Mouse (Mus musculus) urinary bladder, postnatal 25 days (tissue): Measurements from ENCODE around the gene Hdgfl2.
"Not testable (repeated sequence)": the region's sequence is repeated elsewhere in the genome, so short reads cannot be mapped to it uniquely, and the experiment has no call there.

ENCODE experiments used
- DNase-seq: peaks from one replicate; pipeline ENCODE4 v3.0.0; 2022; ENCODE audit warnings: low spot score

Gene Hdgfl2

DNA sequence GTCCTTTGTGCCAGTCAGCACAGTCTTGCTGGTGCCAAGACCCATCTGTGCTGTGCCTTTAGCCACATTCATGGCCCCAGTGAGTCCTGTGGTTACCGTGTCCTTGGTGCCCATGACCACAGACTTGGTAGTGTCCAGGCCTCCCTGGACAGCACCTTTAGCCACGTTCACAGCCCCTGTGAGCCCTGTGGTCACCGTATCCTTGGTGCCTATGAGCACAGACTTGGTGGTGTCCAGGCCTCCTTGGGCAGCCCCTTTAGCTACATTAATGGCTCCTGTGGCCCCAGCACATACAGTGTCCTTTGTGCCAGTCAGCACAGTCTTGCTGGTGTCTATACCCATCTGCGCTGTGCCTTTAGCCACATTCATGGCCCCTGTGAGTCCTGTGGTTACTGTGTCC lies 27.0 kb downstream of the Hdgfl2 start:
- DNase-seq, result not testable (repeated sequence)

DNA sequence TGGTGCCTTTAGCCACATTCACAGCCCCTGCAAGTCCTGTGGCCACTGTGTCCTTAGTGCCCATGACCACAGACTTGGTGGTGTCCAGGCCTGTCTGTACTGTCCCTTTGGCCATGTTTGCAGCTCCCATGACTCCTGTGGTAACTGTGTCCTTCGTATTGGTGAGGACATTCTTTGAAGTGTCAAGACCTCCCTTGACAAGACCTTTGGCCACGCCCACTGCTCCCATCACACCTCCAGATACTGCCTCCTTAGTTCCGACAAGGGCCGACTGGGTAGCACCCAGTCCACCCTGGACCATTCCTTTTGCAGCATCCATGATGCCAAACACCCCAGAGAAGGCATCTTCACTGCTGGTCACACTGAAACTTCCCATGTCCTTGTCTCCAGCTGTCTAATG lies 27.5 kb downstream of the Hdgfl2 start:
- no peak for DNase-seq

DNA sequence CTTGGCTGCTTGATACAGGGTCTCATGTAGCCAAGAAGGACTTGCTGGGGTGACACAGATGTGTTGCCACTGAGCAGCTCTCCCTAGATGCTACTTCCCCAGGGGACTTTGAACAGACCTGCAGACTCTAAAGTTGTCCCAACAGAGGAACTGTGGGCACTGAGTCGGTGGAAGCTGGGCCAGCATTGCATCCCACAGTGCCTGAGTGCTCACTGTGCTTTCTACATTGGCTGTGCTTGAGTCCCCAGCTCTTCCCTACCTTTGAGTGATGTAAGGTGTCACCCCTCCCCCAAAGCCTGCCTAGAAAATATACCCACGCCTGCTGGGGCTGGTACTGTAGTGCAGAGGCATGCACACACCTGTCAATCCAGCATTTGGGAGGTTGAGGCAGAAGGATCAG lies 28.3 kb downstream of the Hdgfl2 start:
- DNase-seq, result no peak

DNA sequence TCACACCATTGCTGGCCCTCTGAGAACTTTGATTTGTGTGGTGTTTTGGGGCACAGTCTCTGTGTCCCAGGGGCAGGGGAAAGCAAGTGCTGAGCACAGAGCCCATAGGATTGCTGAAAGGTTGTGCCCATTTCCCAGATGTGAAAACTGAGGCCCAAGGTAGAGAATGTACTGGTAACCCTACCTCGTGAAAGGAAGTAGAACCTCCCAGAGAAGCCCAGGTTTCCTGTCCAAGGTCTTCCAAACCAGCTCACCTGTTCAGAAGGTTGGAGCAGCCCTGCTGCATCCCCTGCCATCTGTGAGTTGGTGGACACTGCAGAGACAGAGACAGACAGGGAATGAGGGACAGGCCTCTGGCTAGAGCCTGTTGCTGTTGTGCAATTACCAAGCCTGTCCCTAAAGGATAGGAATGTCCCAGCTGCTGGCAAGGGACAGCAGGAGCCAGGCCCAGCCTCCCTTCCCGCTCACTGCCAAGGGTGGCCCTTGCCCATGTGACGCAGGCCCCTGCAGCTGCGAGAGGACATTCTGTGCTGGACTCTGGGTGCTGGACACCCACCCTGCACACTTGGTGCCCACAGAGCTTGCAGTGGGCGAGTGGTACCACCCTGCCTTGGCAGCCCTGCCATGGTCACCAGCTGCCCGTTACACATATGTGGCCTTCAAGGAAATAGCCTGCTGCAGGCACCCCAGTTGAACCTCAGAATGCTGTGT lies 29.1 kb downstream of the Hdgfl2 start:
- no peak for DNase-seq

DNA sequence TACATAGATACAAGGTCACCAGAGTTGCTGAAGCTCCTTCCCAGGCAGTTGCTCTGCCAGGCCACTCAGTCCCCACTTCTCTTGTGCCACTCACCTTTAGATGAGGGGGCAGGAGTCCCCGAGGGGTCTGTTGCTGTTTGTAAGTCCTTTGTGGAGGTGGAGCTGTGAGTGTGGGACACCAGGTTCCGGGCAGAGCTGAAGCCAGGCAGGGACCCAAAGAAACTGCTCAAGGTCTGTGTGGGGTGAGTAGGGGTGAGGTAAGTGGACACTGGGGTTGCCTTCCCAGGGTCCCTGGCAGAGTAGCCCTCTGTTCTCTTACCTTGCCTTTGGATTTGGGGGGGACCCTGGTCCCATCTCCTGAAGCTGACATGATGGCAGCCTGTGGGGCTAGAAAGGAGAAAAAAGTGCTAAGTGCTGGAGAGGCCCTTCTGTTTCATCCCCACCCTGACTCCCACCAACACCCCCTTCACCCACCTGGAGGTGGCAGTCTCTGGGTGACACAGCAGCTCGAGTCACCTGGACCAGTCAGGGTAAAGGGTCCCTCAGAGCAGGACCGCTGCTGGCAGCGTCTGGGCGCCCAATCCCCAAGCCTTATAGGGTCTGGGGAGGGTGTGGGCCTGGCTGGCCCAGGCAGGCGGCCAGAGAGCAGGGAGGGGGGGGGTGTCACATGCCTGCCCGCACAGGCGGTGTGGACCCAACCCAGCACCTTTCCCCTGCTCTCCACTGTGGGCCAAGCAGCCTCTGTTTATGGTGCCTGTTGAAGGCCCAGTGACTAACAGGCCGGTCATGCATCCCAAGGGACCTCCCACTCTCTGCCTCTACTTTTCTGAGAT lies 30.0 kb downstream of the Hdgfl2 start, which contains the start of gene Plin4:
TSS of gene Plin4 (minus strand) at position 585 of the 833 bp plus-strand sequence.
- DNase-seq, result peak; percentile 40

DNA sequence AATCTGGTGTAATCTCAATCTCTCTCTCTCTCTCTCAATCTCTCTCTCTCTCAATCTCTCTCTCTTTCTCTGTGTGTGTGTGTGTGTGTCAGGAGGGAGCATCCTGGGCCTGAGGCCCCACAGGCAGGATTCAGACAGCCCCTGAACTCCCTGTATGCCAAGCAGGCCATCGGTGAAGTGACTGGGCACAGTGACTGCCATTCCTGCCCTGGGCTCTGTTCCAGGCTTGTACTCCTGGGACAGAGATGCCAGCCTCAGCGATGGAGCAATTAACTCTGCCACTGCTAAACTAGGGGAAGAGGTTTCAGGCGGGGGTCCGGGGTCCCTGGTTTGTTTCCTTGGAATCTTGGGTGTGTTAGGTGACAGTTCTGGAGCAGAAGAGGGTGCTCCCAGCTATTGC lies 31.1 kb downstream of the Hdgfl2 start:
- no peak for DNase-seq

DNA sequence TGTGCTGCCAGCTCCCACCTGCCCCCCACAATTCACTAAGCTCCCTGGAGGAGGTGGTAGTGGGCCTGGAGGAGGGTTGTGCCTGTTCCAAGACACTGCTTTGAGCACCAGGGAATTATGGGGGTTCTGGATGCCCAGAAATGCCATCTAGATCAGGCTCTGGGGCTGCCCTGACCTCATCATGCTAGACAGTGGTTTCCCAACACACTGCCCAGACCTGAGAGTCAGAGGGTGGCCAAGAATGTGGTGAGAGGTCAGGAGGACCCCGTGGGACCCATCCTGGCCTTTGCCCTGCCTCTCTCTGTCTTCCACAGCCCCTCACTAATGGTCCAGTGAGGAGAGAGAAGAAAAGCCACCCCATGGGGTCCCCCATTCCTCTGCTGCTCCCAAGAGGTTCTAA lies 31.6 kb downstream of the Hdgfl2 start:
- no peak for DNase-seq

DNA sequence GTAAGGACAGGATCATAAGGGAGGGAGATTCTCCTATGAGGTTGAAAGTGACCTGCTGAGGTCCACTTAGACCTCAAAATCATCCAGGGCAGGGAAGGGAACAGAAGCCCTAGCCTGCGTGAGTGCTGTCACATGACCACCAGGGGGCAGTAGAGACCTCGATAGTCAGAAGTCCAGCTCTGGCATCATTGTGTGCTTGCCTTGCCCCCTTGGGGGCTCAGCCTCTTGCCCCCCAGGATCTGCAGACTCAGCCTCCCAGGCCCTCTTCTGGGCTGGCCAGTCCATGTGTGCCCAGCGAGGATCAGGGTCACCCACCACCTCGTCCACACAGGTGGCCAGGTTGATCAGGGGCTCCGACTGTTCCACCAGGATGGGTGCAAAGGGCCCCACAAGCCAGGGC lies 32.4 kb downstream of the Hdgfl2 start:
- DNase-seq, result peak; percentile 54

DNA sequence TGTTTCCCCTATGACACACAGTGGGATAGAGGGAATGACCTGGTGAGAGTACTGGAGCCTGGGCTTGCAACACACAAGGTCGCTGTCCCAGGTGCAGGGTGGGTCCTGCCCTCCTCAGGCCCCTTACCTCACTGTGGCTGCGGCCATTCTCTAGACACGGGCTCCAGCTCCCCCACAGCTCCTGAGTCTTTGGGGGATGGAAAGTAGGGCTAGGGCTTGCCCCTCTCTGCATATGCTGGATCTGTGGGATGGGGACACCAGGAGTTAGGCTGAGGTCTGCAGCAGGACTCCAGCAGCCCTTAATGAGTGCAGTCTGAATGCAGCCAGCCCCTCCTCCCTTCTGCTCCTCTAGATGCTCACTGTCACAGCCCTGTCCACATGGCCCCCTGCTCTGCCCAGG lies 33.3 kb downstream of the Hdgfl2 start:
- no peak for DNase-seq

DNA sequence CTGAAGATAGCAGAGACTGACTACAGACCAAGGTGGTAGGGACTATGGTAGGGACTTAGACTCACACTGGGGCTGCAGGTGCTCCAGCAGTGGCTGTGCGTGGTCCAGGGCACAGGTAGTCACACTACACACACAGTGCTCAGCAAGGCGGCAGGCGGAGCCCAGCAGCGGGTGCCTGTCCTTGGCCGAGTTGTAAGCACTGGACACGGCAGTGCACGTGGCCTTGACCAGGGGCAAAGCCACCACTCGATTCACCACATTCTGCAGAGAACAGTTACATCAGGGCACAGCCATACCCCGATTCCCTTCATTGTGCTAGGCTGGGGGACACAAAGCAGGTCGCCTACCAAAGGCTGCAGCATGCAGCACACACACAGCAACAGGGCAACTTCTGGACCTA lies 36.8 kb downstream of the Hdgfl2 start:
- DNase-seq, result no peak

DNA sequence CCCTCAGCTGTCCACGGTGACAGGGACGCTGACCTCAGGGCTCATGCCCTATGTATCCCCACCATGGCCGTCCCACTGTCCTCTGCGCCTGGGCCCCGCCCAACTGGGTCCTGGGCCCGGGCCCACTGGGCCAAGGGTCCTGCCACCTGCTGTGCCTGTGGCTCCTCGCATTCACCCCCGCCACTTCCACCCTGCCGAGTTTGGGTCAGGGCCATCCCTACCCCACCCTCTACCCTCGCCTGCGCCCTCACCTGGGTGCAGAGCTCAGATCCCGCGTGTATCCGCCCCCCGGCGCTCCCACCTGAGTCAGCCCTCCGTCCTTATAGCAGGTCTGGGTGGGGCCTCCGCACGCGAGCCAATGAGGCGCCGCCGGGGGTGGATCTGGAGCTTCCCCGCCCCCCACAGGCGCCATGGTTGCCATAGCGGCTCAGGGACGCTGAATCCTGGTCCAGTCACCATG lies 37.8 kb downstream of the Hdgfl2 start, which contains the start of gene Plin5:
TSS of gene Plin5 (minus strand) at position 346 of the 460 bp plus-strand sequence.
- DNase-seq, result peak; percentile 55

DNA sequence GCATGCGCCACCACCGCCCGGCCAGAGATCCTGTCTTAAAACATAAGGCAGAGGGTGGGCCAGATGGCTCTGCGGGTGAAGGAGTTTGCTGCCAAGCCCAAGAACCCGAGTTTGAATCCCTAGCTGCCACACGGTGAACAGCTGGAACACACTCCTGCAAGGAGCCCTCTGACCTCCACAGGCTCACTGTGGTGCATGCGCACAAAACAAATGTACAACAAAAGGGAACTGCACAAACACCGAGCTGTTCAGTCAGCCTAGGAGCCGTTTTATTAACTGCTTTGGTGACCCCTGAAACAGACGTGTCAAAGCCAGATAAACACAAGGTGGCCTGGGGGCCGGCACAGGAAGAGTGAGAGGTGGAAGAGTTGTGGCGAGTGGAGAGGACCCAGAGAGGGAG lies 40.0 kb downstream of the Hdgfl2 start:
- DNase-seq, result no peak

DNA sequence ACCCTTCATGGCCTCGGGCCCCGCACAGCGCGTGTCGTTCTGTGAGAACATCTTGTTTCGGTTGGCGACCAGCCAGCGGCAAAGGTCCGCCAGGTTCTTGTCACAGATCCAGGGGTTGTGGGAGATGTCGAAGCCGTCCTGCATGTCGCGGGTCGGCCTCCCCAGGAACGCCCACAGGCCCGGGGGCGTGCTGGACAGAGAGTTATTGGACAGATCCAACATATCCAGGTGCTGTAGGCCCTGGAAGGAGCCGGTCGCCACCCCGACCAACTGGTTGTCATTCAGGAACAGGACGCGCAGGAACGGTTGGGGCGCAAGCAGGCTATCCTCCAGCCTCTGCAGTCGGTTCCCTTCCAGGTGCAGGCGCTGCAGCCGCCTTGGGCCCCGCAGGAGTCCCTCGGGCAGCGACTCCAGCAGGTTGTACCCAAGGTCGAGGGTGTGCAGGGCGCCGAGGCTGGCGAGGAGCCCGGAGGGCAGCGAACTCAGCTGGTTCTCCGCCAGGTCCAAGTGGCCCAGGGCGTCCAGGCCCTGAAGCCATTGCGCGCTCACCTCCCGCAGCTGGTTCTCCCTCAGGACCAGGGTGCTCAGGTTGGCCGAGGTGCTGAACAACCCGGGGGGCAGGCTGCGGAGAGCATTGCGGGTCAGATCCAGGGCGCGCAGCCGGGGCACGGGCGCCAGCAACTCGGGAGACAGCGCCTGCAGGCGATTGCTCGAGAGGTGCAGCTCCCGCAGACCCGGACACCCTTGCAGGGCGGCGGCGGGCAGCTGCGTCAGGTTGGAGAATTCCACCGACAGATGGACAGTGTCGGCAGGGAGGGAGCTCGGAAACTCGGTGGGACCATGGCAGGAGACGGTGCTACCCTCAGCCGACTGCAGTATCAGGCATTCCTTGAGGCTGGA lies 40.8 kb downstream of the Hdgfl2 start:
- no peak for DNase-seq

DNA sequence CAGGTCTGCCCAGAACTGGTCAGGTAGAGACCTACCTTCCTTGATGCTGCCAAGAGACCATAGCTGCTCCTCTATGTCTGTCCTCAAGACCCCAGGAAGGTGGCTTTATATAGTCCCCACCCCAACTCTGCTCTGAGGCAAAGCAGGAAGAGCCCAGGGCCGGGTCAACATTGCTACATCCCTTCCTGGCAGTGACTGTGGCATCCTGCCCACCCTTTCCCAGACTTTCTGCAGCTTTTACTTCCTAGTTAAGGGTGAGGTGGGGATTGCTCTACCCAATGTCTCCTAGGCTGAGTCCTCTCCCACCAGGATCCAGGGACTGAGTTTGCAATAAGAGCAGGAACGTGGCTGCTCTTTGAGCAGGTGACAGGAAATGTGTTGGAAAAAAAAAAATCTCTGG lies 42.4 kb downstream of the Hdgfl2 start, which contains the start of gene Lrg1:
TSS of gene Lrg1 (minus strand) at position 176 of the 400 bp plus-strand sequence.
- no peak for DNase-seq

DNA sequence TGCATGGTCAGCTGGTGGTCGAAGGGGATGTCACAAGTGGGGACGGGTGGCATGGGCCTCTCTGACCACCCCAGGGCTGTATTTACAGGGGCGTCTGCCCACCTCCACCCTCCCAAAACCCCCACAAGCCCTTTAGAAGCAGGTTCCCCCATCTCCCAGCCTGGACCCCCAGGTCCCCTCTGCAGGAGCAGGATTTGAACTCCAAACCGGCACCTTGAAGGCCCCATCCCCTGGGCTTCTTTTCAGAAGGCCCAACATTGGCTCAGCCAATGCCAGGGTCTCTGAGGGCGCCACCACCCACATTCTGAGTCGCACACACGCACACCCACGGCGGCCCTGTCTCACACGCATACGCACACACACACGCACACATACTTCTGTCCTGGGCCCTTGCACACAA lies 43.7 kb downstream of the Hdgfl2 start:
- DNase-seq, result no peak

DNA sequence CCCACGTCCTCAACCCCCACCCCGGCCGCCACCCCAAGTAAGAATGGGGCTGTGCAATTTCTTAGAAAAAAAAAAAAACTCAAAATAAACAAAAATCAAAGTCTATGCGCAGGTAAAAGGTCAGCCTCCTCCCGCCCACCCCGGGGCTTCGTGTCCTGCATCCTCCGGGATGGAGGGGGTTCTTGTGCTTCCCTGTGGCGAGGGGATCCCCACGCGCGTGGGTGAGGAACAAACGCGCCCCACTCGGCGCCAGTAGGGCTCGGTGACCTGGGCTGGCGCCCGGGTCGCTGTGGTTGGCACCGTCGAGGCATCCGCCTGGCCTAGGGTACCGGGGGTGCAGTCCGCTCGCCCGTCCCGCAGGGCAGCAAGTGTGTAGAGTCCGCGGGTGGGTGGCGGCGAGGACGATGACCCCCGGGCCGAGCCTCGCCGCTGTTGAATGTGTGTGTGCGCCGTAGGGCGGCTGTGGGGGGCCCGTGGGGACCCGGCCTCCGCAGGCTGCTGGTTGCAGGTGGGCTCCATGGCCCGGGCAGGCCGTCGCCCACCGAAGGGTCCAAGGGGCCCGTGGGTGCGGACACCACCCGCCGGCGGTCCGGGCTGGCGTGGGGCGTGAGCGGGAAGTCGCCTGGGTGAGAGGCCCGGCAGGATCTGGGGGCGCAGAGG lies 44.4 kb downstream of the Hdgfl2 start:
- no peak for DNase-seq

DNA sequence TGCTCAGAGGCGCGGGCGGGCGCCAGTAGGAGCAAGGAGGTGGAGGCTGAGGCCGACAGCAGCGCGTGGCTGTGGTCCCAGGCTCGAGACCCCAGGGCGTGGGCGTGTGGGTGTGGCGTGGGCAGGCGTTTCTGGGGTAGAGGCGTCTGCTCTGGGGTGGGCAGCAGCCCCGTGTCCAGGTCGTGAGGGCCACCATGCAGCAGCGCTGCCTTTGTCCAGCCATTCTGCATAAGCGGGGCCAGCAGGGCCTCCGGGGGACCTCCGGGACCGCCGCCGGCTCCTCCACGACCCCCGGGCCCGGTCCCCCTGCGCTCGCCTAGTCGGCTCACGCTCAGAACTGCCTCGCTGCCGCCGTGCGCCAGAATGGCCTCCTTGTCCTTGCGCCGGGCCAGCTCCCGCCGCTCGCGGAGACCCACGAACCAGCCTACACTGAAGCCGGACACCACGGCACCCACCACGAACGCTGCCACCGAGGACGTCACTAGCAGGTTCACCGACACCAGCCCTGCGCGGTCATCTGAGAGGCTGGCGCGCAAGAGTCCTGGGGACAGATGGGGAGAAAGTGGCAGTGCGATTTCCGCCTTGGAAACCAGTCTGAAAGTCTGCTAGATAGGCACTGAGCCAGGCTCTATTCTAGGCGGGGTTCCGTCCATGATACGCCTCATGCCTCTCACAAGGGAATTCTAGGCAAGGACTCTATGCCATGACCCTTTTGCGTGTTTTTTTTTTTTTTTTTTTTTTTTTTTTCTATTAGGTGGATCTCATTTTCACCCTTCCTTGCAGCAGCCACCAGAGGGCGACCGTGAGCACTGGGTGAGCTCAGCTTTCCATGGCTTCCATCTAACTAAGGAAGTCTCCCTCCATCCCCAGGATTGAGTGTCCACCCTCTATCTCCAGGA lies 45.2 kb downstream of the Hdgfl2 start:
- DNase-seq, result peak; percentile 66

DNA sequence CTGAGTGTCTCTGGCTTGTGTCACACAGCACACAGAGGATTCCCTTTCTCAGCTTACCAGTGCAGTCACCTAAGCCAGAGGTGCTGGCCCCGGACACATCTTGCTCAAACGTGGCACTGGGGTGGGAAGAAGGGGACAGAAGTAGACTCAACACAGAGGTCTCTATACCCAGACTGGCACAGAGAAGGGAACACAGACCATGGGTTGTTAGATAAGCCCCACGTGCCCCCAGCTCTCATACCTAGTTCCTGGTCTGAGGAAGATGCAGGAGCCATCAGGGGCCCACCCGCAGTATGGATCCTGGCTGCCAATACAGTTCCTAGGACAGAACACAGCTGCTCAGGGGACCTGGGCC lies 45.8 kb downstream of the Hdgfl2 start:
- DNase-seq, result no peak

DNA sequence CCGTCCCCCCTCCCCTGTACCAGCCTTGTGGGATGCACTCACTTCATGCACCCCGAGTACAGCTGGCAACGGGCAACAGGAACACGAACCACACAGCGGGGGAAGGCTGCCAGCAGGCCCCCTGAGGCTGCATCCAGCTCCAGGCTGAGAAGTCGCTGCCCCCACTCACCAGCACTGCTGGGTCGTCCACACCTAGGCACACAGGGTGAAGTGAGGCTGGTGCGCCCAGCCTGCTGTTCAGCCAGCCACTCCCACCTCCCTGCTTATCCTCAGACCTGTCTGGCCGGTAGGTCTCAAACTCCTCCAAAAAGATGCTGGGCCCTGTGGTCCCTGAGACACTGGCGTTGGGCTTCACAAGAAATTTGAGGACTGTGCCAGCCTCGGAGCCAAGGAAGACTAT lies 46.7 kb downstream of the Hdgfl2 start:
- DNase-seq, result no peak

DNA sequence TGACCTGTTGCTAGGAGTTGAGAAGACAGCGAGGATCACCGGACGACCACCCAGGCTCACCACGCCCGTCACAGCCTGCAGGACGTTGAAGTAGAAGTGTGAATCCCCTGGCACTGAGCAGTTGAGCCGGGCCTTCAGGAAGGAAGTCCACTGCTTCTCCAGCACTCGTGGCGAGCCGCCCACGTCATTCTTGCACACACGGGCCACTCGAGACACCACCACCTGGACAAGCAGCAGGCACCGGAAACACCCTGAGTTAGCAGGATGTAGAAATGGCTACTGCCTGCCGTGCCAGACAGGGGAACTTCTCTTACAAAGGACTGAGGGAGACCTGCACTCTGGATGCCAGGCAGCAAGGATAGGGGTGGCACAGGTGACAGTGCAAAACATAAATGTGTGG lies 48.8 kb downstream of the Hdgfl2 start:
- DNase-seq, result no peak

DNA sequence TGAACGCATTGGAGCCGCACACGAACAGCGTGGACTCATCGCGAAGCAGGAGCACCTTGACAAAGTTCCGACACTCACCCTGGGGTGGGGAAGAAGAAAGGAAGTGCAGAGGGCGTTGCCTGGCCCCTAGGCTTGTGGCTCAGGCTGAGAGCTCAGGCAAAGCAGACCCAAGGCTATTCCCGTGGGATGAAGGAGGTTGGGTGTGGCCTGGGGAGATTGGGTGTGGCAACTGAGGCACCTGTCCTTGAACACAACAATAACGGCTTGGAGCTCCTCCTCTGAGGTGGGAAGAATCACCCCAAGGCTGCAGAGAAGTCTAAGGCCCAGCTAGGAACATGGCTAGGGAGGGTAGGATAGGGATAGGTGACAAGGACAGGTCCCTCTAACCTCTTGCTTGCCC lies 51.7 kb downstream of the Hdgfl2 start:
- no peak for DNase-seq
